Mouse (Mus musculus): ENCODE measurements at regions not wholly inside any gene's neighbourhood (a gene's known extent, or its start where the extent isn't known, plus 50 kb on each side); places are given as distances from the start of the nearest gene placed in this dataset.

DNA sequence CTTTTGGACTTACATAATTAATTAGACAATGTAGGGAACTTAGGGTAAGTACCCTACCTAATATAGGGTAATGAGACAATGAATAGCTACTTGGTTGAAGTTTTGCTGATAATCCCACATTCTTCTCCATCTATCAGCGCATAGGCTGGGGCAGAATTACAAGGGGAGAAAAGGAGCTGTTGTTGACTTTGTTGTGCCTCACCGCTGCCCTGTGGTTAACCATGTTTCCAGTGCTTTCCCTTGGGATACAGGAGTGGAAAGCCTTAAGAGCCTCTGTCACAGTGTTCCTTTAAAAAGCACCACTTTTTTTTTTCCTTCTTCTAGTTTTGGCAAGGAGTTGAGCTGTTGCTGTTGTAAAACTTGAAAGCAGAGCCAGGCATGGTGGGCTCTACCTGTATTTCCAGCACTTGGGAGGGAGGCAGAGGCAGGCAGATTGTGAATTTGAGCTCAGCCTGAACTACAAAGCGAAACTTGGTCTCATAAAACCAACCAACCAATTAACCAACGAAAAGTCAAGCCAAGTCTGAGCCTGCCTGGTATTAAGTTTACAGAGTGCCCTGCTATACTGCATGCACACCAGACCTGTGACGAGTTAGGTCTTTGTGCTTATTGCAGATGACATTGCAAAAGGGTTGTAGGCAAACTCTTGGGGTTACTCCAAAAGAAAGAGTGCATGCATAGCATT is 162.8 kb downstream of the Gja1 start:
- TF ChIP-seq EP300 (IDR thresholded peaks at IDR 0.05; ENCODE audit: insufficient read depth, low read depth, low read length), result no peak
- TF ChIP-seq CTCF (IDR thresholded peaks at IDR 0.05; ENCODE audit: low read depth, low read length), result no peak
- TF ChIP-seq POLR2A (IDR thresholded peaks at IDR 0.05; ENCODE audit: insufficient read depth, low read length), result no peak

All from ES-Bruce4 (cell line).